Mouse (Mus musculus) embryo, embryonic 10.5 days (tissue): ENCODE data around the gene Tet3.

Source experiments
- DNase-seq: peaks from one replicate; pipeline ENCODE4 v3.0.0-alpha.2; 2015; ENCODE audit warnings: low spot score

Gene Tet3

DNA sequence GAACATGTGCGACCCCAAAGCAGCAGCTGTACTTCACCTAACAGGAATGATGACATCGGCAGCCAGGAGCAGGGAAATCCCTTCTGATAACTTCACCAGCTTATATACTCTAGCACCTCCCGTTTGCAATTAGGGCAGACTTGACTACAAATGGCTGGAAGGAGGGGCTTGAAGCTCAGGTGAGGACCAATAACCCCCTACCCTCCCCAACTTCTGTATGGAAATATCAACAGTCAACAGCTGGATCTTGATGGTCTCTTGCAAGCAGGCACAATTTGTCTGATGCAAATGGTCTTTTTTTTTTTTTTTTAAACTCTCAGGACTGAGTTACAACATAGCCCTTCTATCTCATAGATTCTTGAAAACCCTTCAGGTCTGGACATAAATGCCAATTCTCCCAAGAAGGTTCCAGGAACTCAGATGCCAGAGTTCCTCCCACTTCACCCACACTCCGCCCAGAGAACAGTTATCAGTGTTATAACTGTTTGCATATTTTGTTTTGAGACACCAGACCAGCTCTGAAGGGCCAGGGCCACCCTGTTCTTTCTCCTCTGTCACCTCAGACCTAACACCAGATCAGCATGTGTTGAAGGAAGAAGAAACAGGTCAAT is at the start of gene Tet3:
Tet3 (minus strand) TSS at position 51 of the 611 bp plus-strand sequence.
- no peak for DNase-seq

DNA sequence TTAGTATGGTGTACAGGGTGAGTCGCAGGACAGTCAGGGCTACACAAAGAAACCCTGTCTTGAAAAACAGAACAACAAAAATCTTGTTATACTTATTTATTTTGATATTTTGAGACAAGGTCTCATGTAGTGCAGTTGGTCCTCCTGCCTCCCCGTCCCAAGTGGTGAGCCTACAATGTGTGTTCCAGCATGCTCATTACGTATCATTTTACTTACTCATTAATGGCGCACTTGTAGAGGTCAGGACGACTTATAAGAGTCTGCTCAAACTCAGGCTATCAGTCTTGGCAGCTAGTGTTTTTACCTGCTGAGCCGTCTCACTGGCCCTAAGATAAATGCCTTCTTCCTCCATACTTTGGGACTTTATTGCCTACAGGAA is 48.3 kb upstream of the Tet3 start:
- no peak for DNase-seq

DNA sequence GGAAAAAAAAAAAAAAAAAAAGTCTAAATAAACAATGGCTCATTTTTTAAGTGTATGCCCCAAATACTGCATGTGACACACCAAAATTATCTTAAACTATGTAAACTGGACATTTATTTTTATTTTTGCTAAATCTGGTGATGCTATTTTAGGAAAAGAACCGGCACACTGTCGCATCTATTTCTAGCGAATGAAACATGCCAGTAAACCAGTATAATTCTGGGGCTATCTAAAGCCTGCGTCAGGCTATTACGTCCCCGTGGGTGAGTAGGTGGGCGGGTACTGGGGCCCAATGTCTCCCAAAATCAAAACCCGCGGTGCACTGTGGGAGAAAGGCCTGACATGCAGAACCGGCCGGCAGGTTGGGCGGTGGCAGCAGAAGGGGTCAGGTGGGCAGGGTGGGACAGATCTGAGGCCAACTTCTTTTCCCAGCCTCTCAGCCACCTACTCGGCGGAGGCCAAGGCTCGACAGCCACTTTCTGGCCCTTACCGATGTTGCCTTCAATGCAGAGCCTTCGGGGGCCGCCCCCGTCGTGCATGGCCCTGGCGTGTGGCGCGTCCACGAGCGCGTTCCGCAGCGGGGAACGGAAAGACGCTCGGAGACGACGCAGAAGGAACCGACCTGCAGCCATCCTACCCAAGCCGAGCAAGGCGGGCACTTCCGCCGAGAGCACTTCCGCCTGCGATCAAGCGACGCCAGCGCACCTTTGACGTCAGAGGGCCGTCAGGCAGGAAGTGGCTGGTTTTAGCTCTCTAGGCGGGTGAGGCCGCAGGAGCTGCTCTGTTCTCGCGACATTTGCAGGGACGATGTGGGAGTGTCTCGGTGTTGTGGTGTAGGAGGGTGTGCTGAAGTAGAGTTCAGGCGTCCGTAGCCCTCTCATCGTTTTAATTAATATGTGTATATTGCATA is 47.6 kb upstream of the Tet3 start, which contains the start of gene Dguok:
Dguok (minus strand) TSS at position 712 of the 910 bp plus-strand sequence.
- DNase-seq = peak; percentile 98

DNA sequence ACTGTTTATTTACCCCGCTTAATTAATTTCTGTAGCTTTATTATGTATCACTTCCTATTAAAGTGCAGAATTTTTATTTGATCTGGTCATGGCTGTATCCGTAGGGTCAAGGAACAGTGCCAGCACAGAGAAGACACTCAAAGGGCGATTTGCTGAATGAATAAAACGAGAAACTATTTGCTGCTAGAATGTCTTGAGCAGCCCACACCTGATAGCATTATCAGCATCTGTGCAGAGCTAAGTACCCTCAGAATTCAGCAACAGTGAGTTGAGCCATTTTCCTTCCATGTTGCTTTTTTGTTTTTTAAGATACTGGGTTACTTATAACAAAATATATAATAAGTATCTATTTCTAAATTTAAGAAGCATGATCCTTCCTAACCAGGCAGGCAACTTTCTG is 46.7 kb upstream of the Tet3 start:
- DNase-seq = no peak

DNA sequence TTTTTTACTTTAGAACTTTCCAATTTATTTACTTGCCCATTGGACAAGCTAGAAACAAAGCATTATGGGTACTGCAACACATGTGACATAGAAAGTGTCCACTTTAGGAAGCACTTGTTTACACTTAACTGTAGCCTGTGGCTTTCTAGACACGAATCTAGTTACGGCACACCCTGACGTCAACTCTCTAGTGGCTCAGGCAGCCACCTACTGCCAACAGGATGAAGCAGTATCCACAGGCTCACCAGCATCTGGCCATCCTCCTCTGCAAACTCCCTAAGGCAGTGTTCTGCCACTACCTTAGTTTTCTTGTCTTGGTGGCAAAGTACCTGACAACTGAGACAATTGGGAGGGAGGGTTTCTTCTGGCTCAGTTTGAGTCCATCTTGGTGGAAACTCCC is 44.5 kb upstream of the Tet3 start:
- DNase-seq = no peak

DNA sequence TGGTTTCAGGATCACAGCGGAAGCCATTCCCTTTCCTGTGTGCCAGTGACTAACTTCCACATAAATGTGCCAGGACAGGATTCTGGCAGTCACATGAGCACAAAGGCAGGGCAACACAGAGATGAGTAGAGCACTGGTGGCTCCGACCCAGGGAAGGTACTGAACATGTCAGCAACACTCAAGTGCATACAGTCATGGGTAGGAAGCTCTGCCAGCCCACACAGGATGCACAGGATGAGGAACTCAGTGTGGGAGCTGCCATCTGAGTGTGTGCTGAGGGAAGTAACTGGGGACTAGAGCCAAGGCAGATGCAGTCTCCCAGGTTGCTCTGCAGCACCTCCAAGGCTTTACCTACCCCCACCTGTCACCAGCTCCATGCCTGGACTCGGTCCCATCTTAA is 43.8 kb upstream of the Tet3 start:
- no peak for DNase-seq

DNA sequence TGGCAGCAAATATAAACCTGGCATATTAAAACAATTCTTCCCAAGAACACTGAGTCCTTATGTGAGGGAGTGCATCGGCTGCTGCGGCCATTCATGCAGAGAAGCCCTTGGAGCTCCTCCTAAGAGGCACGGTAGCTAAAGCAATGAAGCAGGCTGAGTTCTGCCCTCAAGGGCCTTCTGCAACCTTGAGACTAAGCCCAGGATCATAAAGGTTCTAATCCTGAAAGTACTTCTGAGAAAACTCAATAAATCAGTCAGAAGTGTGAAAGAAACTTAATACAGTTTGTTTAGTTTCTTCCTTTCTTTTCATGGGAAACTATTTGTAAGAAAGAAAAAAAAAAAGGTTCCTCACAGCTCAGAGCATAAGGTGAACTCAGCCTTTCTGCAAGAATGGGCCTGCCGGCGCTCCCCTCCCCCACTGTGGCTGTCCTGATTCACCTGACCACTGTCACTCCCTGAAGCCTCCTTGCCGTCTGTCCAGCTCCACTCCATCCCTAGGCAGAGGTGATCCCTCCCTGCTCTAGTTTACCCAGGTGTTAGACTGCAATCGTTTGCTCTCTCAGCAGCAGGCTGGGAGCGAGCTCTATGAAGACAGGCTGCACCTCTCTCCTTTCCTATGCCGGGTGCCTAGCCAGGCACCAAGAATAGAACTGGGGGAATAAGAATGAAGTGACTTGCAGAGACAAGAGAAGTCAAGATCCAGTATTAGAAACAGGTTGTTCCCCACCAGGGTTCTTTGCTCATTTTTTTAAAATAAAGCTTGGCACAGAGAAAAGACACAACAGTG is 42.8 kb upstream of the Tet3 start:
- DNase-seq = no peak

DNA sequence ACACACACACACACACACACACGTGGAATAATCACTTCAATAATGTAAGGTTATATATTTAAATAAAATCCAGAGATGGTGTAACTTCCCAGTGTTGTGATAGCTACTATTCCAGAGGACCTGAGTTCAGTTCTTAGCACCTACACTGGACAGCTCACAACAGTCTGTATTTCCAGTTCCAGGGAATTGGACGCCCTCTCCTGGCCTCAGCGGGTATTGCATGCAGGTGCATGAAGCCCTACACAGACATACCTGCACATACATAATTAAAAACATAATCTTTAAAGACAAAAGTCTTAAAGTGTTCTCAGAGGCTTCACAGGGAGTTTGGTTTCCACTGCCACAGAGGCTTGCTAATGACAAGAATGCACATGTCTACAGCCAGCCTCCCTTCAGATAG is 41.6 kb upstream of the Tet3 start:
- DNase-seq = no peak

DNA sequence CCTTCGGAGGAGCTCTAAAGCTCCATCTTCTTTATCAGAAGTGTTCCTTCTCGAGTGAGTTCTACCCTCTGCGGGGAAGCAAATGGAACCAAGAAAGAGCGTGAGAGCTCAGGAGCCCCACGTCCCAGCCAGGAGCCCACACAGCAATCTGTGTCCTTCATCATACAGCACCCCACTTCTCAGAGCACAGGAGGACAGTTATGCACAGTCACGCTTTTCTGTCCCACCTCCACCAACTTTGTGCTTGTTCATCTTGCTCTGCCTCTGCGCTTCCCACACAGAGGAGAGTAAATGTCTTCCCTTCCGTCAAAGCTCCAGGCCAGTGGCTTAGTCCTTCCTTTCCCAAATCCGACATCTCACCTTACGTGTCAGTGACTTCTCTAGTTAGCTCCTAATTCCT is 40.2 kb upstream of the Tet3 start:
- DNase-seq = no peak

DNA sequence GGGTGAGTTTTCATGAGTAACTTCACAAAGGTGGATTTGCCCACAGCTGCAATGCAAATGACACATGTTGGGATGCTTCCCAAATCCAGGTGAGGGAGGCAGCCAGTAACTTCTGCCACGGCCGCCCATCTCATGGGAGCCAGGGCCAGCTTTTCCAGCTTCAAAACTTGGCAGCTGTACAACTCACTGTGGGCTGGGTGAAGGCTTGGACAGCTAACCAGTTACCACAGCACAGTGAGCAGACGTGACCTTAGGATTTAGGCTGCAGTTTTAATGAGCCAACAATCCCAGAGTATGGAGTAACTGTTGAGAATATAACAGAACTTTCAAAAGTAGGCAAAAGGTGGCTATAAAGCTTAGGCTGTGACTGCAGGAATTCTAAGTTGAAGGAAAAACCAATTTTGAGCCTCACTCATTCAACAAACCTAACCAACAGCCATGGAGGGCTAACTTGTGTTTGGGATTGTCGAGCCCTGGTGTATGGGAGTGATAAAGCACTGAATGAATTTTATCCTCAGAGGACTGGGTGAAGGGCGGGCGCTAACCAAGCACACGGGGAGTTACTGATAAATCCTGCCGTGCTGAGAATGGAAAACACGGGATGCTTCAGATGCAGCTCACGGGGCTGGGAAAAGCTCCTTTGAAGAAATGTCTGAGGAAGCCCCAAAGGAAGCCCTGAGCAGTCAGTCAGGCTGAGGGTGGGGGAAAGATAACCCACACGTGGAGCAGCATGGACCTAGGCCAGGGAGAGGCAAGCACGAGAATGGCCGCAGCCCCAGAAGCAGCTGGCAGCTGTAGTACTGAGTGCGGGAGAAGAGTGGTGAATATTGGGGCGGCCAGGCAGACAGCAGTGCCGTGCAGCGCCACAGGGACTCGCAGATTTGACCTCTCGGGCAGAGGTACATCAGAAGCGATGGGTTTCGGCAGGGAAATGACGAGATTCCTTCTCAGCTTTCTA is 38.1 kb upstream of the Tet3 start:
- DNase-seq = no peak

DNA sequence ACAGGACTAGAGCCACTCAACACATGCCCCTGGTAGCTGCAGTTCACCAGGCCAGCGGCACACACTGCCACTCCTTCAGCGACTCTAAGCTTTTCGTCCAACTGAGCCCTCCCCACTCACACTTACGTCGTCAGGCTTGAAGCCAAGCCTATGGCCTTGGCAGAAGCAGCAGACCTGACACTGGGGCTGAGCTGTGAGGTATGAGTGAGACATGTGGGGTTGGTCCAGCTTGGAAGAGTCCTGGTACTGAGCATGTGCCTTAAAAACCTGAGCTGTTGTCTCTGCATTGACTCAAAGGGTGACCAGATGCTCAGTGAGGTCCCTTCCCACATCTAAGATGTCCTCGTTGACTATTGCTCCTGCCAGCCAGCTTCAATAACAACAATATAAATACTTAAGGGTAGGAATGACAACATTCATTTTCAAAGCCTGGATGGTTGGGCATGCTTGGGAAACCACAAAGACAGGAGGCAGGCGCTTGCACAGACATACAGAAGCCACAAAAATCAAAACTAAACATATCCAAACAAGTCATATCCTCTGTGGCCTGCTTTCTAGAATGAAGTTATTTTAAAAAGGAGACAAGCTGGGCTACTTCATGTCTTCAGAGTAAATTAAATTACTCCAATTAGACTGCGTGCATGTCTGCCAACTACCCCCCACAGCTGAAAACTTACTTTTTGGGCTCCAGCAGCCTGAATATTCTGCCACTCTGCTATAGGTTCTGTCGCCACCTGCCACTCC is 37.3 kb upstream of the Tet3 start:
- no peak for DNase-seq

DNA sequence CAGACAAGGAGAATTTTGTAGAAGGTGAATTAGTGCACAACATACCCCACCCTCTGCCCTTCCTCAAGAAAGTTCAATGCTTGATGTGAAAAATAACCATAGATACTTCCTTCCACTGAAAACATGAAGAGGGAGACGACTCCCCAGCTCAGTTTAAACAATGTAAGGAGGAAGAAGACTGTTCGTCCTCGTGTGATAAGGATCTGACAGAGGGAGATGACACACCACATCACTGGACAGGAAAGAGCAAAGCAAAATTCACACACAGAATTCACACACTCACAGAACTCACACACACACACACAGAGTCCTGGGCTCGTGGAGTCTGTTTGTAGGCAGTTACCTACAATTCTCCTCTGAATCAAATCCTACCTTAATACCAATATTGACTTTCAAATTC is 31.7 kb upstream of the Tet3 start:
- DNase-seq = no peak

DNA sequence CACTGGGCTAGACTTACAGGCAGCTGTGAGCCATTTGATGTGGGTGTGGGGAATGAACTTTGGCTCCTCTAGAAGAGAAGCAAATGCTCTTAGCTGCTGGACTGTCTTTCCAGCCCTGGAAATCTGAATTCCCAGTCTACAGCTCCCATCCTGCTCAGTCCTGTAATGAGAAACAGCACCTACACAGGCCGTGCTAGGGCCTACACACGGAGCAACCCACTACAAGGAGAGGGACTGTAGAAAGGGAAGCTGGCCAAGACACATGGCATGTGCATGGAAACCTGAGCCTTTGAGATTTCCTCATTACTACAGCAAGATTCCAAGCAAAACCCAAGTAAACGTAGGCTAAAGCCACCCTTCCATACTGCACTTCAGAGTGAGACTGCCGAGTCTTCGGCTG is 29.3 kb upstream of the Tet3 start:
- DNase-seq = no peak

DNA sequence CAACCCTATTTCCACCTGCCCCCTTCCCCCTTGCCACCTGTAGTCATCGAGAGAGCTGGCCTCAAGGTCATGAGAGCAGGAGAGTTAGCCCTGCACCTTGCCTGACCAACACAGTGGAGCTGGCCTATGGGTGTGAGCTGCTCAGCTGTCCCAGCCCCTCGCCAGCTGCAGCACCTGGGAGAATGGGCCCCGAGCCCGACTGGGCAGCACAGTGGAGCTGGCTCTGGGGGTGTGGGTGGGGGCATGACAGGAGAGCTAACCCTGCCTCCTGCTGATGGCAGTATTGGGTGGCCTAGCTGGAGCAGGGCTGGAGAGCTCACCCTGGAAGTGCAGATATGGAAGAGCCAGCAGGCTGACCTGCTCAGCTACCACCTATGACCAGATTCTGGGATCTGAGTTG is 28.4 kb upstream of the Tet3 start:
- no peak for DNase-seq

DNA sequence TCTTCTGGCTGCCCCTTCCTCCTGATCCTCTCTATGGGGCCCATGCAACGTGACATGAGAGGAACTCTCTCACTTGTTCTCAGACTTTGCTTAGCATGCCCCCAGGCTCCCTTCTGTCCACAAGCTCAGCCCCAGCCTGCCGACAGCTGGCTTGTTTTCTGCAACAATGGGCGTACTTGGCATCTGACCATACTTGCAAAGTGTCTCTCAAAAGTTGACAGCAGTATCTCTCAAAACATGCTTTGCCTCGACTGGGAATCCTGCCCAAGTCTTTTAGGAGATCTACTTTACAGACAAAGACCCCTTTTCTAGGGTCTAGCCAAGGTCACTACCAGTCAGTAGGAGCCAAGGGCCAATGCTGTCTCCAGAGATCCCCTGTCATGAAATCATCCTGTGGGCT is 27.0 kb upstream of the Tet3 start:
- no peak for DNase-seq

DNA sequence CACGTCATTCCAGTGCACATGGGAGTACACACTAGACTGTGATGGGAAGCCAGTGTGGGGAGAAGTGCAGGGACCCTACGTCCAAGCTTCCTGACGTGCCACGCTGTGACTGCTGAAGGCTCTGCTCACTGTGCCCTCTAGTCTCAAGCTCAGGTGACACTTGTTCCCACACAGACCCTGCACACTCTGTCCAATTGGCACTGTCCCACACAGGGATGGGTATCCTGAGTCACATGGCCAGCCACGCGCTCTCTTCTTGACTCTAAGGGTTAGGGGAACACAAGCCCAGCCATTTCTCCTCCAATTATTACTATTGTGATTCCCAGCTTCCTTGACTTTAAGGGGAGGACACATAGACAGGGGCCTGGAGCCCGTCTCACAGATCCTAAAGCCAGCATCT is 24.9 kb upstream of the Tet3 start:
- DNase-seq = no peak

DNA sequence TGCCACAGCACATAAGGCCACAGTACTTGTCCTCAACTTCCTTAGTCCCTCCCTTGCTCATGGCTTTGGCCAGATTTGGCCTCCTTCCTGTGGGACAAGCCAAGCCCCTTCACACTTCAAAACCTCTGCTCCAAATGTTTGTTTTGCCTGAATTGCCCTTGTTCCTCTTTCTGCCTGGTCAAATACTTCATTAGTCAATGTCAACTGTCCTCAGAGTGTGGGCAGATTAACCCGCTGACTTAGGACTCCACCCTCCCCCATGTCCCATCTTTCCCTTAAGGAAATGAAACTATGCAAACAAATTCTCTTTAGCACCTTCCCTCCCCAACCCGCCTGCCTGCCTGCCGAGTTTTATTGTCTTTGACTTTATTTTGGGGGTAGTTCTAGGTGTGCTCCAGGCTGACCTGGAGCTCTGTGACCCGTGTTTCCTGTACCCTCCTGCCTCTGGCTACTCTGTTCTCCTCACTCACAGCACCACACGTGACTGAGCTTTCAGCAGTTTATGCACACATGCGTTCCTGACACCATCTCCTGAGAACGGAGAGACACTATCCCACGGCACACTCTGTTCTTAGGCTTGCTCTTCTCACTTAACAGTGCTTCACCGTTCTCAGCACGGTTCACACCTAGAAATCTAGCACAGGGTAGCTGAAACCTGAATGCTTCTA is 23.7 kb upstream of the Tet3 start:
- peak; percentile 4 for DNase-seq

DNA sequence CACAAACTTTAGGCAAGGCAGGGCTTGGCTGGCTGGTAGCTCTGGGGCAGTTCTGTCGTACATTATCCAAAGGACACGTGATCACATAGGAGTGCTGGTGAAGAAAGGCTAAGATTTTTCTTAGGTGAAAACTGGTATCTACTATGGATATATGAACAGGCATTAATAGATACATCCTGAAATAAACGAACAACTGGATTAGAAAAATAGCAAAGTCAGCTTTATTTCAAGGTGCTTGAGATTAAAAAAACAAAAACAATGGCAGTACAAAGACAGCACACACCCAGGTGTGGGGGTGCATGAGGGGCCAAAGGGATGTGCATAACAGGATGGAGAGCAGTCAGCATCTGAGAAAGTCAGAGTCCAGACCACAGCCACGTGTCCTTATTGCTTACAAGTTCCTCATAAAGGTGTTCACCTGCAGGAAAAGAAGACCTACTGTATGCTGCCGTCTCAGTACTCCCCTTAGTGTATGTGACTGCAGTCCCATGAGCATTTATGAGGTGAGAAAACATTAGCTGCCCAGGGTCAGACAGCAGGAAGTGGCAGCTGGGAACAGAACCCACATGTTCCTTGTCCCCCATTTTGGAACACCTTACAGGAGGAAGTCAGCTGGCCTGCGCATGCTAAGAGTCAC is 21.3 kb upstream of the Tet3 start:
- no peak for DNase-seq

DNA sequence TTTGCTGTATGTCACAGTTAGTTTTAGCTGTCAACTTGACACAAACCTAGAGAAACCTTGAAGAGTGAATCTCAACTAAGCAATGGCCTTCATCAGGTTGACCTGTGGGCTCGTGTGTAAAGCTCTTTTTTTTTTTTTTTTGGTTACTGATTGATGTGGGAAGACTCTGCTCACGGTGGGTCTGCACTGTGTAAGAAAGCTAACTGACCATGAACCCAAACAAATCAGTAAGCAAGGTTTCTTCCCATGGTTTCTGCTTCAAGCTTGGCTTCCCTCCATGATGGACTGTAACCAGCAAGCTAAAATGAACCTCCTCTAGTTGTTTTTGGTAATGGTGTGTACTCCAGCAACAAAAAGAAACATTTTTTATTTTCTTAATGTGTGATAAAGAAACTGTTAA is 20.3 kb upstream of the Tet3 start:
- DNase-seq = no peak

DNA sequence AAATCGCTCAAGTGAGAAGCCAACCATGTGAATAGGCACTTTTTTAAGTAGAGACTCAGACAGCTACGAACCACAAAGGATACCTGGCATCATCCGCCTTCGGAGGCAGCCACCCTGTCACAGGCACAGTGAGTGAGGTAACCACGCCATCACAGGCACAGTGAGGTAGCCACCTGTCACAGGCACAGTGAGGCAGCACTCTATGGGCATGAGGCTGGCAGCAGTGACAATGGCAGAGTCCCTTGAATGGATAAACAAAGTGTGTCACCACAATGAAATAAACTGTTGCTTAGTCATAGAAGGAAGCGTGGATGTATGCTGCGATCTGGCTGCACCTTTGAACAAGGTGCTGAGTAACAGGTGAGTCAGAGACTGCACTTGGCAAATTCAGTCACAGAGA is 19.7 kb upstream of the Tet3 start:
- DNase-seq = no peak
